25 mouse cellular contexts compared by ENCODE assay signal in the genomic region with DNA sequence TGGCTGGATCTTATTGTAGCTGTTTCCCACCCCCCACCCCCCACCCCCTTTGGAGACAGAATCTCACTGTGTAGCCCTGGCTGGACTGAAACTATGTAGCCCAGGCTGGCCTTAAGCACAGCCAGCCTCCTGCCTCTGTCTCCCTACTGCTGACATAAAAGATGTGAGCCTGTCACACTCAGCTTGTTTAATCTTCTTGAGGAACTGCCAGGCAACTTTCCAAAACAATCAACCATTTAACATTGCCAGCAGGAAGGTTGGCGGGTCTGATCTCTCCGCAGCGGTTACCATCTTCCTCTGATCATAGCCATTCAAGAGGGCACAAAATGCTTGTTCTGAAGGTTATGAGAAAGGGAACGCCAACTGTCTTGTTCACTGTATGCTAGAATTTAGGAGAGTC. TPM values are rescaled to one million over a fixed set of nuclear protein-coding genes. Genes with fewer than 3 reads are reported as not detected.
DNase-seq lines count a peak whose midpoint lies in the region; ATAC-seq and TF ChIP-seq lines count a peak whose summit lies in the region.
"Had no signal": no experiment of that assay in that cellular context is flagged by ENCODE, and none has a peak within 500 bp of the region (broad histone marks: within the 10 kb centered on the region; RNA-seq: fewer than 3 reads in every experiment).

No protein-coding gene starts in this region.

- WGBS in hindbrain, postnatal 0 days, result 42% methylated on average over 4 of the region's 4 CpGs
- WGBS in hindbrain, embryonic 16.5 days, result 49% methylated on average over 4 of the region's 4 CpGs
- 71% methylated on average over 4 of the region's 4 CpGs for WGBS in midbrain, embryonic 11.5 days
- 70% methylated on average over 4 of the region's 4 CpGs for WGBS in midbrain, embryonic 13.5 days

- no peaks in the 10 kb centered on the region for H3K36me3 ChIP-seq in hindbrain, postnatal 0 days (ENCODE audit: insufficient read depth, low read length)
- no peaks in the 10 kb centered on the region for H3K36me3 ChIP-seq in hindbrain, embryonic 16.5 days (ENCODE audit: control insufficient read depth, insufficient read depth, low read length)
- H3K36me3 ChIP-seq in midbrain, embryonic 11.5 days (ENCODE audit: control insufficient read depth, insufficient read depth, low read length), result no peaks in the 10 kb centered on the region
- no peaks in the 10 kb centered on the region for H3K36me3 ChIP-seq in midbrain, embryonic 13.5 days
- H3K36me3 ChIP-seq: embryonic facial prominence, embryonic 10.5 days; embryonic facial prominence, embryonic 12.5 days; forebrain, embryonic 15.5 days had no signal

- no peak overlapping the region for H3K27ac ChIP-seq in hindbrain, postnatal 0 days
- no peak overlapping the region for H3K27ac ChIP-seq in hindbrain, embryonic 16.5 days (ENCODE audit: low read depth, low read length)
- no peak overlapping the region for H3K27ac ChIP-seq in midbrain, embryonic 11.5 days (ENCODE audit: low read depth, low read length)
- H3K27ac ChIP-seq in midbrain, embryonic 13.5 days, result no peak overlapping the region
- H3K27ac ChIP-seq: embryonic facial prominence, embryonic 10.5 days; embryonic facial prominence, embryonic 12.5 days; forebrain, embryonic 13.5 days; forebrain, embryonic 15.5 days had no signal

- H3K27me3 ChIP-seq in hindbrain, postnatal 0 days (ENCODE audit: insufficient read depth, low read length), result no peaks in the 10 kb centered on the region
- H3K27me3 ChIP-seq in hindbrain, embryonic 16.5 days (replicated peaks; ENCODE audit: control insufficient read depth, insufficient read depth, low read length), result no peaks in the 10 kb centered on the region
- H3K27me3 ChIP-seq in midbrain, embryonic 11.5 days (ENCODE audit: control insufficient read depth, insufficient read depth, low read length), result no peaks in the 10 kb centered on the region
- no peaks in the 10 kb centered on the region for H3K27me3 ChIP-seq in midbrain, embryonic 13.5 days
- H3K27me3 ChIP-seq: CH12.LX; embryonic facial prominence, embryonic 12.5 days; forebrain, embryonic 13.5 days; forebrain, embryonic 15.5 days; Patski had no signal

- H3K4me3 ChIP-seq in hindbrain, postnatal 0 days (ENCODE audit: low read length), result no peak overlapping the region
- H3K4me3 ChIP-seq in hindbrain, embryonic 16.5 days (ENCODE audit: low read length), result no peak overlapping the region
- H3K4me3 ChIP-seq in midbrain, embryonic 11.5 days (ENCODE audit: low read depth, low read length), result no peak overlapping the region
- H3K4me3 ChIP-seq in midbrain, embryonic 13.5 days (replicated peaks), result no peak overlapping the region
- H3K4me3 ChIP-seq: embryonic facial prominence, embryonic 10.5 days; embryonic facial prominence, embryonic 12.5 days; forebrain, embryonic 13.5 days; forebrain, embryonic 15.5 days had no signal

- no peak for TF ChIP-seq CTCF in hindbrain, postnatal 0 days (IDR thresholded peaks at IDR 0.05; ENCODE audit: low read depth)

- H3K4me1 ChIP-seq in hindbrain, postnatal 0 days (ENCODE audit: insufficient read depth, low read length), result no peaks in the 10 kb centered on the region
- peaks cover 10% of the 10 kb centered on the region for H3K4me1 ChIP-seq in hindbrain, embryonic 16.5 days (ENCODE audit: control insufficient read depth, insufficient read depth, low read depth, low read length)
- peaks cover 9% of the 10 kb centered on the region for H3K4me1 ChIP-seq in midbrain, embryonic 11.5 days (ENCODE audit: control insufficient read depth, insufficient read depth, low read length)
- H3K4me1 ChIP-seq in midbrain, embryonic 13.5 days (replicated peaks), result peaks cover 16% of the 10 kb centered on the region

- H3K9ac ChIP-seq in hindbrain, postnatal 0 days (replicated peaks; ENCODE audit: low read length), result no peak overlapping the region
- H3K9ac ChIP-seq in hindbrain, embryonic 16.5 days (ENCODE audit: low read depth, low read length), result no peak overlapping the region
- H3K9ac ChIP-seq in midbrain, embryonic 11.5 days (ENCODE audit: low read length), result no peak overlapping the region
- no peak overlapping the region for H3K9ac ChIP-seq in midbrain, embryonic 13.5 days (replicated peaks)
- H3K9ac ChIP-seq: embryonic facial prominence, embryonic 12.5 days; forebrain, embryonic 13.5 days; forebrain, embryonic 15.5 days; forebrain, postnatal 0 days had no signal

- no peak overlapping the region for H3K4me2 ChIP-seq in hindbrain, postnatal 0 days (ENCODE audit: low read depth, low read length)
- no peak overlapping the region for H3K4me2 ChIP-seq in hindbrain, embryonic 16.5 days (ENCODE audit: low read length)
- no peak overlapping the region for H3K4me2 ChIP-seq in midbrain, embryonic 11.5 days
- no peak overlapping the region for H3K4me2 ChIP-seq in midbrain, embryonic 13.5 days (replicated peaks)
- H3K4me2 ChIP-seq: embryonic facial prominence, embryonic 12.5 days; forebrain, embryonic 13.5 days; forebrain, embryonic 15.5 days had no signal

- ATAC-seq in hindbrain, postnatal 0 days, result no peak
- no peak for ATAC-seq in hindbrain, embryonic 16.5 days
- no peak for ATAC-seq in midbrain, embryonic 11.5 days (ENCODE audit: low FRiP score)
- no peak for ATAC-seq in midbrain, embryonic 13.5 days
- ATAC-seq: activated CD4-positive, CD25-positive, alpha-beta regulatory T cell, adult 4 months; CD4-positive, CD25-positive, alpha-beta regulatory T cell, adult 4 months; forebrain, embryonic 13.5 days; forebrain, embryonic 15.5 days; forebrain, postnatal 0 days; Patski had no signal

- H3K9me3 ChIP-seq in hindbrain, postnatal 0 days (ENCODE audit: low read length), result no peaks in the 10 kb centered on the region
- no peaks in the 10 kb centered on the region for H3K9me3 ChIP-seq in hindbrain, embryonic 16.5 days (ENCODE audit: control insufficient read depth, low read length)
- H3K9me3 ChIP-seq in midbrain, embryonic 11.5 days (ENCODE audit: control insufficient read depth, low read length), result no peaks in the 10 kb centered on the region
- H3K9me3 ChIP-seq in midbrain, embryonic 13.5 days, result no peaks in the 10 kb centered on the region
- H3K9me3 ChIP-seq: embryonic facial prominence, embryonic 10.5 days; embryonic facial prominence, embryonic 12.5 days; forebrain, embryonic 13.5 days; forebrain, embryonic 15.5 days; G1E had no signal

- DNase-seq in cerebellum, postnatal 10 days, result peak; percentile 33 to 47
- DNase-seq in cerebellum, postnatal 14 days, result no peak
- peak; percentile 28 for DNase-seq in hindbrain, postnatal 0 days (ENCODE audit: low spot score)
- DNase-seq in midbrain, embryonic 11.5 days (ENCODE audit: low spot score, missing footprints), result peak; percentile 35
- DNase-seq in layer of hippocampus, postnatal 25 days (ENCODE audit: extremely low spot score in 1 of 2, low spot score in 1 of 2), result no peak
- DNase-seq: adrenal gland, adult 2 months; adrenal gland, postnatal 10 days; adrenal gland, postnatal 25 days; B cell, adult 2 months; cerebellum, adult 11-12 months; cerebellum, adult 2 months; cerebellum, adult 9-10 months; cerebellum, postnatal 25 days; forebrain, postnatal 0 days had no signal

RNA-seq across cellular contexts. Expression of a gene that starts 2.4 kb away (rescaled TPM):
- 193 and 194 TPM in 2 replicates for total RNA-seq in hindbrain, postnatal 0 days (2014; rRNA removed)
- polyA plus RNA-seq in hindbrain, postnatal 0 days (2015; fragmentation: Nextera tagmentation; extraction: Ambion mirVana), result 72.2 and 76.1 TPM in 2 replicates
- 65.7 and 69.1 TPM in 2 replicates for polyA plus RNA-seq in hindbrain, embryonic 16.5 days (2015; fragmentation: Nextera tagmentation; extraction: Ambion mirVana)
- 38.6 and 45.6 TPM in 2 replicates for polyA plus RNA-seq in midbrain, embryonic 11.5 days (2014; fragmentation: Nextera tagmentation; extraction: Ambion mirVana)
- 62.4 and 80.7 TPM in 2 replicates for polyA plus RNA-seq in midbrain, embryonic 13.5 days (2015; fragmentation: Nextera tagmentation; extraction: Ambion mirVana)
- total RNA-seq in layer of hippocampus, postnatal 25 days (2021), result 100 to 1,000 TPM; 106 to 116 TPM

RNA-seq across cellular contexts. Expression of a gene that starts 11.6 kb away (rescaled TPM):
- 10.5 and 15.0 TPM in 2 replicates for total RNA-seq in hindbrain, postnatal 0 days (2014; rRNA removed)
- polyA plus RNA-seq in hindbrain, postnatal 0 days (2015; fragmentation: Nextera tagmentation; extraction: Ambion mirVana), result 6.4 and 6.6 TPM in 2 replicates
- 7.6 and 9.3 TPM in 2 replicates for polyA plus RNA-seq in hindbrain, embryonic 16.5 days (2015; fragmentation: Nextera tagmentation; extraction: Ambion mirVana)
- polyA plus RNA-seq in midbrain, embryonic 11.5 days (2014; fragmentation: Nextera tagmentation; extraction: Ambion mirVana), result 2.9 TPM in 2 replicates
- 6.7 TPM in 2 replicates for polyA plus RNA-seq in midbrain, embryonic 13.5 days (2015; fragmentation: Nextera tagmentation; extraction: Ambion mirVana)
- 10 to 100 TPM; 23.5 to 24.8 TPM for total RNA-seq in layer of hippocampus, postnatal 25 days (2021)

Comparison
In these comparisons a context has a peak if more than half of its experiments do, and no peak if none do; other contexts are left out.
1. DNase-seq: peak in cerebellum, postnatal 10 days (2 of 2), hindbrain, postnatal 0 days (single experiment) and midbrain, embryonic 11.5 days (single experiment); none in cerebellum, postnatal 14 days (0 of 2) and layer of hippocampus, postnatal 25 days (0 of 2).